Mouse (Mus musculus) frontal cortex, postnatal 36 days (tissue): ENCODE measurements at regions not wholly inside any gene's neighbourhood (a gene's known extent, or its start where the extent isn't known, plus 50 kb on each side); places are given as distances from the start of the nearest gene placed in this dataset.

Experiments
- DNase-seq, 2 experiments: peaks; one replicate each; pipeline ENCODE4 v3.0.0; 2022; ENCODE audit warnings: low spot score in 2 of 2

DNA sequence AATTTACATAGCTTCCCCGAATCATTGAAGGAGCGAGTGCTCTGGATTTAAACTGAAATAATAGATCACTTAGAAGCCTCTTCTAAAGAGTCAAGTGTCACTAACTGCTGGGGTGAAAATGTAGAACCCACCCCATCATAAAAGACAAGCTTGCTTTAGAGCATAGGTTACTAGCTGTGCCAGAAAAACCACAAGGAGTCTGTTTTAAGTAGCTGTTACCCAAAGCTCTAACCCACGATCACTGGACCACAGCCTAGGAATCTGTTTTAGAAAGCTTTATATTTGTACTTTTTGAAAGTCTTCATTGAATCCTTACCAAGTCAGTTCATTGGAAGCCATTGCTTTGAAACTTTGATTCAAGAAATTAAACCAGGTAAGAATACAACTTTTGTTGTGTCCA, 233.7 kb upstream of the Dcn start:
- DNase-seq, result no peak

- DNase-seq, result no peak
These were observed 230.9 kb upstream of the Dcn start for GRCm38 (mm10) chr10:97248522-97248921.

GRCm38 (mm10) chr10:97249760-97250159, 229.6 kb upstream of the Dcn start:
- no peak for DNase-seq

DNA sequence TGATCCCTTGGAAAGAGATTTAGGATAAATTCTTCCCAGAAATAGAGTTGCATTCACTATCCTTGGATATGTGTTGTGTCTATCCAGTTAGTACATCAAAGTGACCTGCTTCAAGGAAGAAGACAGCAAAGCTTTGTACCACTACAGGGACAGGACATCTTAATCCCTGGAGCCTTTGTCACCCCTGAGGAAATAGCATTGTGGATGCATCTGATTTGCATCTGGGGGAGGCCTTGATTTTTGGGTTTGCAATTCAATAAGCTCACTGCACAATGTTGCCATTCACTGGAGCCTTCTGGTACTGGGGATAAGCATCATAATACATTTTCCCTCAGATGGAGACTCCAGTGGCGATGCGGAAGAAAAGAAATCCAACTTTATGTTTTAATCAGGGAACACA, 229.2 kb upstream of the Dcn start:
- DNase-seq, result no peak

- no peak for DNase-seq
These were observed 213.4 kb upstream of the Dcn start for GRCm38 (mm10) chr10:97265959-97266517.

GRCm38 (mm10) chr10:97282416-97282815, 197.0 kb upstream of the Dcn start:
- DNase-seq, result no peak

DNA sequence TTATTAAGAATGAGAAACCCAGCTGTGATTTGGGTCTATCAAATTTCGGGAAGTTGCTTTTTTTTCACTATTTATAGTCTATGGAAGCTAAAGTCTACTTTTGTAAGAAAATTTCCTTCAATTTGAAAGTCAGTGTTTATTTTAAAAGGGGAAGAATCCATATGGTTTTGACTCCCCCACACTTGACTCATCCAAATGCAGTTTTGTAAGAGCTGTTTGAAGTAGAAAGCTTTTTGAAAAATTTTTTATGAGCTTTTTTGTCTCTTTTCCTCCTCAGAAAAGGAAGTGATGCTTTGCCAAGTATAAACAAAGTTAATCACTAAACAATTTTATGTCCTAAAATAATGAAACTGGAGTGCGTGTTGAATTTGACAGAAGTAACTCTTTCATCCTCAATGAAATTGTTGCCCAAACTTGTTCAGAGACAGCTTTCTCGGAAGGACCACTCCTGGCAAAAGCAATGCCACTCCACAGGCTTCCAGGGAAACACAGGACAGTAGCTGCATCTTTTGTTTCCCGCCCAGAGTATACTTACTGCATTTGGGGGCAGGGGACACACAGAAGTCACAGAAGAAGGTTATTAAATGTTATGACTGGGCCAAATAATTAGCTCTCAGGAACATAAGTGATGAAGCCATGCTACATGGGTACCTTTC, 196.4 kb upstream of the Dcn start:
- DNase-seq, result peak; percentile 5 to 51

GRCm38 (mm10) chr10:97304791-97305355, 174.5 kb upstream of the Dcn start:
- DNase-seq, result no peak

DNA sequence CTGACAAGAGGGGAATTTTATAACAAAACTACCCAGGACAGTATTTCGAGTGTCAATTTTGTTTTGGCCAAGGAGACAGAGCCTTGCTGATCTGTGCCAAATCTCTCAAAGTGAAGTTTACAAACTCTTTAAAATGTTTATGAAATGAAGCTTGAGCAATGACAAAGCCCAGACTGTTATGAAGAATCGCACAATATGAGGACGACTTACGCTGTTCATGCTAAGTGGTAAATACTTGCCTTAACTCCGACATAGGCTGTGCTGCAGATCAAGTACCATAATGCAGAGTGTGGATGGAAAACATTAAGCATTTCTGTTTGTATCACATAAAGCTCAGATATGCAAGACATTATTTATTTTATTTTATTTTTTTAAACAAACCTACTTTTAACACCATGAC, 169.8 kb upstream of the Dcn start:
- no peak for DNase-seq

GRCm38 (mm10) chr10:97312509-97312908, 166.9 kb upstream of the Dcn start:
- DNase-seq, result no peak

- DNase-seq, result peak; percentile 95 to 98
These were observed 166.4 kb upstream of the Dcn start for GRCm38 (mm10) chr10:97312978-97313377.

DNA sequence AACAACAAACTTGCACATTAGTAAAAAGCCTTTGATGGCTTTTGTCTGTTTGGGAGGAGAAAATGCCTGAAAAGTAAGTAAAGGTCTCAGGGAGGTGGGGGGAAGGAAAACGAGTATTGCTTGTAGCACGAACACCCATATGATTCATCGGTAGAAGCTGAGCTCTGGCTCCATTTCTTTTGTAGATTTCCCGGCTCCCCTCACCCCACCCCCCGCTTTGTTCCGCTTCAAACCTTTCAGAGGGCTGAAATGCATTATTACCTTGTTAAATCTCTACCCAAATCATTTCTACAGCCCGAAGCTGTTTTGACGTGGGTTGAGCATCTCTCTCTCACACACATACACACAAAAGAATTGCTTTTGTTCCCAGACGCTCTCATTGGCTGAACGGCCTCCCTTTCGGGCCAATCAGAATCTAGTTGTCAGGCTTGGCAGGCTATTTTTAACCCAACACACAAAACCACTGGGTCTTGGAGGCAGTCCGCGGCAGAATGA, 166.0 kb upstream of the Dcn start:
- DNase-seq, result peak; percentile 86 to 96

- DNase-seq, result no peak
These were observed 146.8 kb upstream of the Dcn start for GRCm38 (mm10) chr10:97332639-97333038.

- no peak for DNase-seq
These were observed 145.4 kb upstream of the Dcn start for GRCm38 (mm10) chr10:97334044-97334443.

DNA sequence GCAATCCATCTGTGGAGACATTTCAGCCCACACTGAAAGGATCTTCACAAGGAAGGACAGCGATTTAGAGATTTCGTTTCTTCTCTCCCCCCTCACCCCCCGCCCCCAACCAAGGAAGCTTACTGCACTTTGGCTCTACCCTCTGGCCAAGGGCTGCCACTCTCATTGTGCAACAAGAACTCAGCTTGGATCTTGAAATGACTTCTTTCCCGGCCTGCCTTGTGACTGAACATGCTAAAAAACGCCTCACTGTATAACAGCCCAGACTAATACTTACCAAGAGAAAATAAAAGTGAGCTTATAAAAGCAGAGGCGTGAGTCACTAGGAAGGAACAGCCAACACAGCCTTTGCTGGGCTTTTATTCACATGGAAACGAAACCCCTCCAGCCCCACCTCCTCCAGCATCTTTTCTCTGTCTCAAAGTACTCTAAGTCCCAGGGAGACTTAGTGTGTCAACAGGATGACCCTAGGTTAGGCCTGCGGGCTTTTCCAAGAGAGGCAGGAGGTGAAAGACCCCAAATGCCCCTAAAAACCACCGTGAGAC, 144.7 kb upstream of the Dcn start:
- DNase-seq, result no peak

- no peak for DNase-seq
These were observed 141.2 kb upstream of the Dcn start for GRCm38 (mm10) chr10:97338033-97338692.

DNA sequence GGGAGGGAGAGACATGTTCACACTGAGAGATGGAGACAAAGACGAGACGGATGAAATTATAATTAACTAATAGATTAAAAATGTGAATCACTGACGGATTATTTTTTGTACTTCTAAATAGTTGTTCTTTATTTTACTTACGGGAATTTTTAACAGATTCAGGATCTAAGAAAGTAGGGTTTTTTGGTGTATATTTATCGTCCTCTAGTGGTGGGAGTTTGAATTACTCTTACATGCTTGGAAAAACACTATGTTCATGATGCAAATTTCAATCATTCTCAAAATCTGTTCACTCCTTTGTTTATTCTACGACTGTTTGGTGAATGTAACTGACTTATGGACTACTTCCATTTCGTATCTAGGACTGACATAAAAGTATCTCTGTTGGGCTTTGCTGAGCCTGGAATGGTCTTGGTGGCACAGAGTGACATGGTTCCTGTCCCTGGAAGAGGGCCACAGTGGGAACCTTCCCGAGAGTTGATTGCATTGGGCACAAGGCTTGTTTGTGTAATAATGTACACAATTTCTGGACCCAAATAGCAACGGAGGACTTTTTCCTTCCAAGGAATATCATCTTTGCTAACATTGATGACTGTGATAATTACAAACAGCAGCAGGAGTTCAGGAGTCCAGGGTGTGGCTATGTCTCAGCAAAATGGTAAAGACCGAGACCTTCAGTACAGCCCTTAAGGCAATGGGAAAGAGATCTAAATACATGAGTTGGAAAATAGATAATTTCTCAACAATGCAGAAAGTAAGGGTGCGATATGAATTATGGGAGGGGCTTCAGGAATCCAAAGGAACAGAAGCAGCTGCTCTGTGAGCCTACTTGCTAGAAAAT, 139.3 kb upstream of the Dcn start:
- DNase-seq, result no peak

DNA sequence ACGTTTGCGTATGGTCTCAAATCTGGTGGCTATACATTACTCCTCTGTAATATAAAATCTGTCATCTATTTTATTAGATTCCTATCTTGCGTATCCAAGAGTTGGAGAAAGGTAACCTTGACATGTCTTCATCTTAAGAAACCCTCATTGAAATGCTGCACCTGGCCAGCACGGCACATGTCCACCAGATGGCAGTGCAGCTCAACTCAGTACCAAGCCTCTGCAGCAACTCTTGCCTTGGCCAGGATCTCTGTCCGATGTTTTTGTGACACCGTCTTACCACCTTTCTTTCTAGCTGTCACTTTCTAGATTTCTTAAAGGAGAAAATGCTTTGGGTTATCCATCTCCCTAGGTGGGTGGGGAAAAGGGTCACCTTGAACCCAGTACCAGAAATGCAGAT, 134.1 kb upstream of the Dcn start:
- peak; percentile 75 to 84 for DNase-seq

DNA sequence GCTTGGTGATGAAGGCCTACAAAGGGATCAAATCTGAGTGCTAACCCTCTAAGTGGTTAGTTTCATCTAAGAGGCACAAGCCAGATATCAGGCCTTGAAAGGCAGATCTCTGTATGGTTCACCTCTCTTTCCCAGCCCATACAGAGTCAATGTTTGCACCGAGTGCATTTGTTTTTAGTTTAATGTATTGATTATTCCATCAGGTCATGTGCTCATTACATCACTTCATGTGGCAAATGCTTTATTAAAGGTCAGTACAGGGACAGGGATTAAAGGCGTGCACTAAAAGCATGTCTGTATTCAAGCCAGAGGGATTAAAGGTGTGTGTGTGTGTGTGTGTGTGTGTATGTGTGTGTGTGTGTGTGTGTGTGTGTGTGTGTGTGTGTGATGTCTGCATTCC, 132.5 kb upstream of the Dcn start:
- DNase-seq, result no peak

DNA sequence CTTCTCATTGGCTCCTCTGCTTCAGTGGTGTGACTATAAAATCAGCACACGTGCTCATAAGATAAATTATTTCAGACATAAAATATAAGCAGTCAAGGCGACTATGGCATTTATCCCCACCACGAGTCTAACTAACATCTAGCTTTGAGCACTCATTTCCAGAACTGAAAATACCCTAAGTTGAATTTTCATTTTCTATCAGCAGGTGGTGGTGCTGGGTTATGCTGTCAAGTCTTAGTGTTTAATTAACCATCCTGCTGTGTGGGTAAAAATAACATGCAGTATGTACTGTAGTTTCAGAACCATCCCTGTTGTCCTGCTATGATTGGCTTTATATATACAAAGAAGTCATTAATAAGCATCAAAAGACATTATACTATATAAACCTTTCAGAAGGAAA, 110.8 kb upstream of the Dcn start:
- DNase-seq, result no peak

DNA sequence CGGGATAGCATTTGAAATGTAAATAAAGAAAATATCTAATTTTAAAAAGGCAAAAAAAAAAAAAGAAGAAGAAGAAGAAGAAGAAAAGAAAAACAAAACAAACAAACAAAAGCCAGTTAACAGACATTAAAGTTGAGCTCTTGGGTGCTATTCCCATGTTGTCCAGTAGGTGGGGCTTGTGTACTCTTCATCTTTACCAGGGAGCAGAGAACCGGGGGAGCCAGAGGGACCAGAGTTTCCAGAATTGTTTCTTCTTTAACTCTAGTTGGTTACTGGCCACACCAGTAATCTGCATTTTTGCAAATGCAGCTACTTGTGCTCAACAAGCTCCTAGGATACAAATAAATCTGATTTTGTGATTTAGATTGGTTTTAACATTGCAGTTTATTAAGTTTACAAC, 103.6 kb upstream of the Dcn start:
- DNase-seq, result peak; percentile 39 to 51

DNA sequence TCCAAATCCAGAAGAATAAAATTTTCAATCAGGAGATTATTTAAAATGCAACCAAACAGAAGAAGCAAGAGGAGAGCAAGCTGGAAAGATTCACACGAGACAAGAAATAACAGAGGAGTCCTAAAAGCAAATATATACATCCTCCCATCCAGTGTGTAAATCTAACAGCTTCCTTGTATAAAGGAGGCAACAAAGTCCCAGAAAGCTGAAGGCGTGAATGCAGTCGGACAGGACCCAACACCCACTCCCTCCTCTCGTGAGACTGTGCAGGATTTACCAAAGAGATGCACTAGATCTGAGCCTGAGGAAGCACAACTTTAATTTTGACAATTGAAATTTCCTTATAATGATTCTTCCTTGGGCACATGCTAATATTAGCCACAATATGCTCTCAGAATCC, 103.0 kb upstream of the Dcn start:
- no peak for DNase-seq
